Mouse (Mus musculus) retina, embryonic 14.5 days (tissue): ENCODE measurements around the gene 4930444G20Rik.
A peak's percentile ranks its signal among the peaks of the same experiment; 100 is the strongest.
"Not testable (repeated sequence)": the region's sequence is repeated elsewhere in the genome, so short reads cannot be mapped to it uniquely, and the experiment has no call there.

Experiments
- DNase-seq: peaks from one replicate; pipeline ENCODE4 v3.0.0-alpha.2; 2015; ENCODE audit warnings: low spot score

Gene 4930444G20Rik

GRCm38 (mm10) chr10:22067979-22068378, at the start of gene 4930444G20Rik:
4930444G20Rik (minus strand) TSS chr10:22068079.
- not testable (repeated sequence) for DNase-seq

GRCm38 (mm10) chr10:22074531-22074930, 6.7 kb upstream of the 4930444G20Rik start:
- DNase-seq = no peak

GRCm38 (mm10) chr10:22072739-22073138, 4.9 kb upstream of the 4930444G20Rik start:
- DNase-seq = no peak

- DNase-seq = no peak
Measured at GRCm38 (mm10) chr10:22070576-22070975, 2.7 kb upstream of the 4930444G20Rik start.

- DNase-seq = no peak
Measured at GRCm38 (mm10) chr10:22070168-22070567, 2.3 kb upstream of the 4930444G20Rik start.

- DNase-seq = no peak
Measured at GRCm38 (mm10) chr10:22059415-22059814, 8.5 kb downstream of the 4930444G20Rik start.

- no peak for DNase-seq
Measured at GRCm38 (mm10) chr10:22059026-22059325, 8.9 kb downstream of the 4930444G20Rik start.

GRCm38 (mm10) chr10:22058218-22059025, 9.5 kb downstream of the 4930444G20Rik start:
- peak; percentile 98 for DNase-seq

- DNase-seq = no peak
Measured at GRCm38 (mm10) chr10:22055308-22055707, 12.6 kb downstream of the 4930444G20Rik start.

- DNase-seq = peak; percentile 71
Measured at GRCm38 (mm10) chr10:22036256-22036655, 31.6 kb downstream of the 4930444G20Rik start.

GRCm38 (mm10) chr10:22034303-22034702, 33.6 kb downstream of the 4930444G20Rik start:
- DNase-seq = peak; percentile 71

GRCm38 (mm10) chr10:22018618-22019017, 49.3 kb downstream of the 4930444G20Rik start:
- no peak for DNase-seq

- DNase-seq = peak; percentile 37
Measured at GRCm38 (mm10) chr10:22017469-22018159, 50.3 kb downstream of the 4930444G20Rik start.
